Mouse (Mus musculus): ENCODE results near the gene Tmprss6. TPM values are rescaled to one million over a fixed set of nuclear protein-coding genes. Genes with fewer than 3 reads are reported as not detected.
A peak's percentile ranks its signal among the peaks of the same experiment; 100 is the strongest.

Gene Tmprss6
- polyA plus RNA-seq, 1 experiment from 2014 or later: 1.8 TPM

DNA sequence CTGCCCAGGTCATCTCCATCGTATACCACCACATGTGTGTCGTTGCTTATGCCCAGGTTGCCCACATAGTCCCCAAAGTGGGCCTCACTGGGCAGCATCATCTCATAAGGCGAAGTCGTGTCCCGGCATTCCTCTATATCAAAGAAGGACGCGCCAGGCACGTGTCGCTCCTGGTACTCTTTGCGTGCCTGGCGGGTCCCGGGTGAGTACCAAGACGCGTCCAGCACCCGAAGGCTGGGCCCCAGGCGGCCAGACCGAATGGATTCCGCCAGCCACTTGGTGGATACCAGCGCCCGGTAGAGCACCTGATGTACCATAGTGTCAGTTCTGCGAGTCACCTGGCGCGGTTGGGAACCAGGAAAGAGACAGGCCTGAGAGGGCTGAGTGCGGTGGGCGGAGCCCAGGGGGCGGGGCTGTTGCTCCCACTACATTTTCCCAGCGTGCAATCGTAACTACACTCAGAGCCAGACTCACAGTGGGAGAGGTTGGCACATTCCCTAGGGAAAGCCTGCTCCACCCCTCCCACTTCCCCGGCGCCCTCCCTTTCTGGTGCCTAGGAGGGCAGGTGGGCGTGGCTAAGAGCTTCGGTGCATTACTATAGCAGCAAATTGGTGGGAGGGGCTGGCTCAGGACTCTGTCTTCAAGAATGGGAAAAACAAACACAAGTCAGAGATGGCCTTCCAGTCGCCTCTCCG is 62.8 kb downstream of the Tmprss6 start, which contains the start of gene Tst:
Gene Tst, minus strand, starts transcription at position 391 of the 695 bp plus-strand sequence.
- peaks cover 54% of the 10 kb centered on the region for H3K4me1 ChIP-seq (ENCODE audit: control insufficient read depth, insufficient read depth, low read length)
- peak; percentile 86 for ATAC-seq (ENCODE audit: insufficient read depth, low FRiP score)
- peak within 1 kb of the TSS; percentile 90 for H3K4me3 ChIP-seq (replicated peaks; ENCODE audit: low read length)
- H3K36me3 ChIP-seq (ENCODE audit: control insufficient read depth, insufficient read depth, low read length): no peaks in the 10 kb centered on the region; the same call in 1 of the 2 replicates
- H3K4me2 ChIP-seq (ENCODE audit: low read depth, low read length): peak within 1 kb of the TSS; percentile 90
- H3K27me3 ChIP-seq (ENCODE audit: control insufficient read depth, insufficient read depth, low read length): peaks cover 10% of the 10 kb centered on the region; the same call in 1 of the 2 replicates
- H3K27ac ChIP-seq (ENCODE audit: low read length): peak within 1 kb of the TSS; percentile 99
- H3K9ac ChIP-seq (ENCODE audit: low read length): peak within 1 kb of the TSS; percentile 84
- 2% methylated on average over 34 of the region's 34 CpGs for whole genome bisulfite sequencing
- no peaks in the 10 kb centered on the region for H3K9me3 ChIP-seq (replicated peaks; ENCODE audit: control insufficient read depth, low read length)

DNA sequence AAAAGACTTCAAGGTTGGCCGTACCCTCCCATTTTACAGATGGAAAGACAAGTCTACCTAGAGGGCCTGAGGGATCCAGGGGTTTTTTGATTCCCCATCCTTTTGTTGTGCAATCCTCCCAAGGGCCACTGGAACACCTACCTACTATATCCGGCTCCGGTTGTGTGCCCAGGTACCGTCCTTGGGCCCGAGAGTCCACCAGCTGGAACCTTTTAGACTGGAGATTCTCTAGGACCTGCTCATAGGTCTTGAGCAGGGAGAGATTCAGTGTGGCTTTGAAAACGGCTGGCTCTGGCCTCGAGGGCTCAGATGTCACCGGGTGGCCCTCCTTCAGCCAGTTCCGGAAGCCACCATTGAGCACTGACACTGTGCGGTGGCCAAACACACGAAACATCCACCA is 63.3 kb downstream of the Tmprss6 start:
- H3K27ac ChIP-seq (ENCODE audit: low read length): peak overlapping the region; percentile 99
- H3K27me3 ChIP-seq (ENCODE audit: control insufficient read depth, insufficient read depth, low read length): peaks cover 6% of the 10 kb centered on the region; the same call in 1 of the 2 replicates
- ATAC-seq (ENCODE audit: insufficient read depth, low FRiP score): no peak
- peak overlapping the region; percentile 90 for H3K4me3 ChIP-seq (replicated peaks; ENCODE audit: low read length)
- H3K36me3 ChIP-seq (ENCODE audit: control insufficient read depth, insufficient read depth, low read length): no peaks in the 10 kb centered on the region
- WGBS: 51% methylated on average over 11 of the region's 11 CpGs
- peaks cover 52% of the 10 kb centered on the region for H3K4me1 ChIP-seq (ENCODE audit: control insufficient read depth, insufficient read depth, low read length)
- H3K9ac ChIP-seq (ENCODE audit: low read length): peak overlapping the region; percentile 84
- no peaks in the 10 kb centered on the region for H3K9me3 ChIP-seq (replicated peaks; ENCODE audit: control insufficient read depth, low read length)
- H3K4me2 ChIP-seq (ENCODE audit: low read depth, low read length): peak overlapping the region; percentile 90

DNA sequence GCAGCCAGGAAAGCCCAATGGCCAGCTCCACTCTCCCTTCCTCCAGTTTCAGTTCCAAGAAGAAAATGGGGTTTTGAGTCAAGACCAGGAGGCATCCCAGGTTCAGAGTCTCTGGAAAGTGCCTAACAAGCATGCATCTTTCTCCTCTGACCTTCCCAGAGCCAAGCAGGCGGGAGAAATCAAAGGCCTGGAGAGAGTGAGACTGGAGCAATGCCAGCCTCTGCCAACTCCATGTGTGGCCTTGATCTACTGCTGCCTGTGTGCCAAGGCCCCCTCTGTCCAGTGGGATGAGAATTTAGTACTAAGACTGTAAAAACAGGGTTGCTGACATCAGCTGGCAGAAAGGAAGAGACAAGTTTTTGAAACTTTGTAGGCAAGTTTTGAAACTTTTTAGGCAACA is 64.5 kb downstream of the Tmprss6 start:
- H3K4me1 ChIP-seq (ENCODE audit: control insufficient read depth, insufficient read depth, low read length): peaks cover 51% of the 10 kb centered on the region
- H3K9ac ChIP-seq (ENCODE audit: low read length): peak overlapping the region; percentile 84
- H3K9me3 ChIP-seq (replicated peaks; ENCODE audit: control insufficient read depth, low read length): no peaks in the 10 kb centered on the region
- WGBS: 60% methylated on average over 1 of the region's 1 CpGs
- ATAC-seq (ENCODE audit: insufficient read depth, low FRiP score): no peak
- H3K36me3 ChIP-seq (ENCODE audit: control insufficient read depth, insufficient read depth, low read length): no peaks in the 10 kb centered on the region
- H3K4me2 ChIP-seq (ENCODE audit: low read depth, low read length): peak overlapping the region; percentile 90
- 0 out of 2 replicates have a peak, but pooled peaks cover 3% of the 10 kb centered on the region for H3K27me3 ChIP-seq (ENCODE audit: control insufficient read depth, insufficient read depth, low read length)
- peak overlapping the region; percentile 99 for H3K27ac ChIP-seq (ENCODE audit: low read length)
- H3K4me3 ChIP-seq (replicated peaks; ENCODE audit: low read length): peak overlapping the region; percentile 90

DNA sequence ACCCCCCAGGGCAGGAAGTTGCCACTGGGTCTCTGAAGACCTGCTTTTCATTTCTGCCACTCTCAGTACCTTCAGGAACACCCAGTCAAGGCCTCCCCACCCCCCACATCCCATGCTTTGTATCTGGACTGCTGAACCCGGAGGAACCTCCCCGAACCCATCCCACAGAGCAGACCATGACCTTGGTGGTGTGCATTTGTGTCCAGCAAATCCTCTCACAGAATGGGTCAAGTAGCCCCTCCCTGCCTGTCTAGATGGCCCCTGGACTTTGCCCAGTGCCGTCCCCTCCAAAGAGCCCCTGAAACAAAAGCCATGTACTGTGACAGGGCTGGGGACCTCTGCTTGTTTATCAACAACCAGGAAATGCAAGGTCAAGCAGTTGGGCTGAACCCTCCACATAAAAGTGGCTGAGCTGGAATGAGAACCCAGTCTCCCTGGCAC is 65.1 kb downstream of the Tmprss6 start:
- H3K9me3 ChIP-seq (replicated peaks; ENCODE audit: control insufficient read depth, low read length): no peaks in the 10 kb centered on the region
- H3K4me3 ChIP-seq (replicated peaks; ENCODE audit: low read length): peak overlapping the region; percentile 90
- H3K27me3 ChIP-seq (ENCODE audit: control insufficient read depth, insufficient read depth, low read length): no peaks in the 10 kb centered on the region
- no peak for ATAC-seq (ENCODE audit: insufficient read depth, low FRiP score)
- no peaks in the 10 kb centered on the region for H3K36me3 ChIP-seq (ENCODE audit: control insufficient read depth, insufficient read depth, low read length)
- H3K9ac ChIP-seq (ENCODE audit: low read length): peak overlapping the region; percentile 84
- peak overlapping the region; percentile 99 for H3K27ac ChIP-seq (ENCODE audit: low read length)
- H3K4me2 ChIP-seq (ENCODE audit: low read depth, low read length): peak overlapping the region; percentile 90
- H3K4me1 ChIP-seq (ENCODE audit: control insufficient read depth, insufficient read depth, low read length): peaks cover 51% of the 10 kb centered on the region
- 56% methylated on average over 3 of the region's 3 CpGs for WGBS

DNA sequence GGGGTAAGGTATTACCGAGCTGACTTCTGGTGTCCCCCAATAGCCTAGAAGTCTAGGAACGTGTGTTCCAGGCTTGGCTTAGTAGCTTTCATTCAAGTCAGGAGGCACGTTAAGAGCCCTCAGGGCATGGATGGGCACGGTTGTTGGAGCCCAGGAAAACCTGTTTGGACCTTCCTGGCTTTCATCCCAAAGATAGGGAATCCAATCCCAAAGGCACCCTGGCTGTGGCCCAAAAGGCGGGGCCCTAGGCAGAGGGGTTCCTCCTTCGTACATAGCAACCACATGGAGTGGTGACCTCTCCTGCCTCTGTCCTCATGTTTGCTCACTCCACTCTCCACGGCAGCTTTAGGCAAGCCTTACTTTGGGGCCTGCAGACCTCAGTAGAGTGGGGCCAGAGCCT is 66.0 kb downstream of the Tmprss6 start:
- Histone ChIP-seq H3K27ac (ENCODE audit: low read length) (peak overlapping the region; percentile 99), H3K4me3 (replicated peaks; ENCODE audit: low read length) (no peak overlapping the region), H3K4me1 (ENCODE audit: control insufficient read depth, insufficient read depth, low read length) (peaks cover 43% of the 10 kb centered on the region), H3K9me3 (replicated peaks; ENCODE audit: control insufficient read depth, low read length) (no peaks in the 10 kb centered on the region), H3K27me3 (ENCODE audit: control insufficient read depth, insufficient read depth, low read length) (no peaks in the 10 kb centered on the region), H3K9ac (ENCODE audit: low read length) (peak overlapping the region; percentile 12), H3K36me3 (ENCODE audit: control insufficient read depth, insufficient read depth, low read length) (no peaks in the 10 kb centered on the region), H3K4me2 (ENCODE audit: low read depth, low read length) (peak overlapping the region; percentile 90; the same call in 1 of the 2 replicates)
- no peak for ATAC-seq (ENCODE audit: insufficient read depth, low FRiP score)
- 56% methylated on average over 7 of the region's 7 CpGs for WGBS

DNA sequence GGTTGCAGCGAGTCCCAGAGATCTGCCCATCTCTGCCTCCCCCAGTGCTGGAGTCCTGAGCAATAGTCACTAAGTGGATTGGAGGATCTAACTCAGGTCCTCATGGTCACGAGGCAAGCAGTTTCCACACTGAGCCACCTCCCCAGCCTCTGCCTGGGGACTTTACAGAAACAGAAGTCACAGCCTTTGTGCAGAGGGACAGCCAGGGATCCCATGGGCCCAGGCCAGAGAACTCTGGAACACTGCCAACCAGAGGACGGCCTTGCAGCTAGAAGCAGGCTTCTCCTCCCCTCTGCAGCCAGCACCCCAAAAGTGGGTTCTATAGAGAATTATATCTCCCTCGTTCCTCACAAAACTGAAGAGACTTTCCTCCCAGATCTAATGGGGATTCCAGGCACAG is 66.5 kb downstream of the Tmprss6 start:
- Histone ChIP-seq H3K4me3 (replicated peaks; ENCODE audit: low read length) (no peak overlapping the region), H3K4me2 (ENCODE audit: low read depth, low read length) (peak overlapping the region; percentile 90; the same call in 1 of the 2 replicates), H3K9me3 (replicated peaks; ENCODE audit: control insufficient read depth, low read length) (no peaks in the 10 kb centered on the region), H3K4me1 (ENCODE audit: control insufficient read depth, insufficient read depth, low read length) (peaks cover 38% of the 10 kb centered on the region), H3K36me3 (ENCODE audit: control insufficient read depth, insufficient read depth, low read length) (no peaks in the 10 kb centered on the region), H3K27ac (ENCODE audit: low read length) (peak overlapping the region; percentile 99), H3K27me3 (ENCODE audit: control insufficient read depth, insufficient read depth, low read length) (no peaks in the 10 kb centered on the region), H3K9ac (ENCODE audit: low read length) (peak overlapping the region; percentile 12)
- 49% methylated on average over 4 of the region's 4 CpGs for WGBS
- ATAC-seq (ENCODE audit: insufficient read depth, low FRiP score): no peak

DNA sequence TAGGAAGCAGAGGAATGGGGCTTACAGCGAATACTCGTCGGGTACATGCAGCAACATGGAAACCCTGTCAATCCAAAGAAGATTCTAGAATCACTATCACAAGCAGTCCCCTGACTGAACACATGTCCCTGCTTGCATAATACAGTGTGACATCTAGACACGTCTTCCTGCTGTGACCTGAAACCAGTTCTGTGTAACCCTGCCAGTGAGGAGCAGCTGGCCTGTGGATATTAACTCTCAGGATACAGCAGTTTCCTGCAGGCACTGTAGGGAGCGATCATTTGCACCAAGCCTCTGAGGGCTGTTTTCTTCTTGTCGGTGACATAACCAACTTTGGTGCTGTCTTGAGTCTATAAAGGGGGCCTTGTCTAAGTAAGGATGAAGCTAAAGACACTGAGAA is 67.1 kb downstream of the Tmprss6 start:
- H3K4me3 ChIP-seq (replicated peaks; ENCODE audit: low read length): no peak overlapping the region
- WGBS: 70% methylated on average over 6 of the region's 6 CpGs
- peaks cover 38% of the 10 kb centered on the region for H3K4me1 ChIP-seq (ENCODE audit: control insufficient read depth, insufficient read depth, low read length)
- H3K9me3 ChIP-seq (replicated peaks; ENCODE audit: control insufficient read depth, low read length): no peaks in the 10 kb centered on the region
- peak overlapping the region; percentile 99 for H3K27ac ChIP-seq (ENCODE audit: low read length)
- H3K36me3 ChIP-seq (ENCODE audit: control insufficient read depth, insufficient read depth, low read length): no peaks in the 10 kb centered on the region
- H3K27me3 ChIP-seq (ENCODE audit: control insufficient read depth, insufficient read depth, low read length): no peaks in the 10 kb centered on the region
- peak overlapping the region; percentile 90; the same call in 1 of the 2 replicates for H3K4me2 ChIP-seq (ENCODE audit: low read depth, low read length)
- H3K9ac ChIP-seq (ENCODE audit: low read length): peak overlapping the region; percentile 12; the same call in 1 of the 2 replicates
- ATAC-seq (ENCODE audit: insufficient read depth, low FRiP score): no peak

DNA sequence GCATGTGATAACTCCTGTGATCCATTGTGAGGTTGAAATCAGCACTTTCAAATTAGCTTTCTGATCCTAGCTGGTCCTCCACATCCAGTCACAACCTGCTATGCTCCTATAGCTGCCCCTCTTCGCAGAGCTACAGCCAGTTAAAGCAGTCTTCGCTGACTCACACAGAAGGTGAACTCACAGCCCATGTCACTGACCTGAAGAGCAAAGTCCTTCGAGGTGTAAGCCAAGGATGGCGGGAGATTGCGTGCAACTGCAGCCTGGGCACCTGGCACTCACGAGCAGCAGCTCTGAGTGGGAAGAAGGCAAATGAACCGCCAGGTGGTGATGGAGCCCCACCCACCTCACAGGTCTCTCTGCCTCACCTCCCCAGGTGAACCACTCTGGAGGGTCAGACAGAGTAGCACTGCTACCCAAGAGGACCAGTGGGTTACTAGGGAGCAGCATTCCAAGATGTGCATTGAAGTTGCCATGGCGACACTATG is 72.9 kb downstream of the Tmprss6 start, which contains the start of gene Tex33:
Gene Tex33, minus strand, starts transcription at position 435 of the 485 bp plus-strand sequence.
- 73% methylated on average over 8 of the region's 8 CpGs for WGBS
- H3K9ac ChIP-seq (ENCODE audit: low read length): no peak within 1 kb of the TSS
- no peaks in the 10 kb centered on the region for H3K36me3 ChIP-seq (ENCODE audit: control insufficient read depth, insufficient read depth, low read length)
- no peak within 1 kb of the TSS for H3K4me3 ChIP-seq (replicated peaks; ENCODE audit: low read length)
- no peaks in the 10 kb centered on the region for H3K4me1 ChIP-seq (ENCODE audit: control insufficient read depth, insufficient read depth, low read length)
- H3K27ac ChIP-seq (ENCODE audit: low read length): no peak within 1 kb of the TSS
- H3K4me2 ChIP-seq (ENCODE audit: low read depth, low read length): no peak within 1 kb of the TSS
- H3K27me3 ChIP-seq (ENCODE audit: control insufficient read depth, insufficient read depth, low read length): no peaks in the 10 kb centered on the region
- no peaks in the 10 kb centered on the region for H3K9me3 ChIP-seq (replicated peaks; ENCODE audit: control insufficient read depth, low read length)
- no peak for ATAC-seq (ENCODE audit: insufficient read depth, low FRiP score)

DNA sequence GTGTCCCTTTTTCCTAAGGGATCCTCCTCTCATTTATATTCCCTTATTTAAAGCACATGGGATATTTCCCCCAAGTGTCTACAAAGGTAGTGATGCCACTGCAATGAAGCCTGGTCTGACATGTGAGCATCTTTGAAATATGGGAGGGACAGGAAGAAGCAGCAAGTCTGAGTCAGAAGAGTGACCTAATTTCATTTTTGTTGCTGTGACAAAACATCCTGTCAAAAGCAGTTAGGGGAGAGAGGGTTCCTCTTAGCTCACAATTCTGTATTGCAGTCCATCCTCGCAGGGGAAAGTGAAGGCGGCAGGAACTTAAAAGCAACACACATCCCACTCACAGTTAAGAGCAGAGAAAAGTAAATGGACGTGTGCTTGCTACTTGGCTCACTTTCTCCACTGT is 77.6 kb downstream of the Tmprss6 start:
- H3K27me3 ChIP-seq (ENCODE audit: control insufficient read depth, insufficient read depth, low read length): no peaks in the 10 kb centered on the region
- H3K4me1 ChIP-seq (ENCODE audit: control insufficient read depth, insufficient read depth, low read length): no peaks in the 10 kb centered on the region
- no peak overlapping the region for H3K9ac ChIP-seq (ENCODE audit: low read length)
- no peak for ATAC-seq (ENCODE audit: insufficient read depth, low FRiP score)
- 72% methylated on average over 3 of the region's 3 CpGs for WGBS
- no peaks in the 10 kb centered on the region for H3K9me3 ChIP-seq (replicated peaks; ENCODE audit: control insufficient read depth, low read length)
- H3K4me2 ChIP-seq (ENCODE audit: low read depth, low read length): no peak overlapping the region
- no peak overlapping the region for H3K27ac ChIP-seq (ENCODE audit: low read length)
- H3K4me3 ChIP-seq (replicated peaks; ENCODE audit: low read length): no peak overlapping the region
- H3K36me3 ChIP-seq (ENCODE audit: control insufficient read depth, insufficient read depth, low read length): no peaks in the 10 kb centered on the region
